Mouse (Mus musculus) urinary bladder, adult 2 months (tissue): ENCODE measurements around the gene Frmd4a. TPM values are rescaled to one million over a fixed set of nuclear protein-coding genes. Genes with fewer than 3 reads are reported as not detected.
"Not testable (repeated sequence)": the region's sequence is repeated elsewhere in the genome, so short reads cannot be mapped to it uniquely, and the experiment has no call there.

Source experiments
- DNase-seq: peaks from one replicate; pipeline ENCODE4 v3.0.0; 2022; ENCODE audit warnings: low spot score
- polyA plus RNA-seq: library from polyadenylated mRNA; depleted of rRNA; stranded (reverse); fragments of >200 nt; gene quantifications from 2 replicates; pipeline ENCODE4 v1.2.3, GENCODE M21; 2012

Frmd4a gene
- polyA plus RNA-seq, 1 experiment, result 7.1 TPM

DNA sequence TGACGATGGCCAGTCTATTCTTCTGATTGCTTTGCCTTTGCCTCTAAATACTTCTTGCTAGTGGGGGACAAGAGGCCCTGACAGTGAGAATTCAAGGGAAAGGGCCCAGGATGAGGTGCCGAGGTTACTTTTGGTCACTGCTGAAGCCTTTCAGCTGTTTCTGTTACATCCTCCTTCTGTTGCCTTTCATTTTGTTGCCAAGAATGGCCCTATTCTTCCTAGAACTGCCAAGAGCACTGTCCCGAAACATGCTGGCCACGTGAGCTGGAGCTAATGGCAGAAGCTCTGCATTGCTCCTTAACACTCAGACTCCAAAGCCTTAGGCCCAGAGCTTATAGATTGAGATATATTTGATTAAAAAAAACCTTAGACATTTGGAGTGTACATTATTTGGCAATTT is 178.5 kb downstream of the Frmd4a start:
- DNase-seq, result no peak

DNA sequence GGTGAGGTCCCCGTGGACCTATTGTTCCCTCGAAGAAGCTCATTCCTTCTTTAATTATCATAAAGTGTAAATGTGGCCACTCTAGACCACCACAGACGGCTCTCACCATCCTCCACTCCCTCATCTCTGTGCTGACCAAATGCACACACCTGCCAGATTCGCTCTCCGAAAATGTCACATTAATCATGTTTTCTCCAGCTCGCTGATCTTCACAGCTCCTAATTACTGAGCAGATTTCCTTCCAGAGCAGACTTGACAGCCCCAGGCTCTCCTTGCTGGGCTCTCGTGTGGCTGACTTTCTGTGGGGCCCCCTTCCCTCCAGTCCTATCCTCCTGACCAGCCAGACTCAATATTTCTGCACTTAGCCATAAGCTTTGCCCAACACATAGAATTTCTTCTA is 191.7 kb downstream of the Frmd4a start:
- DNase-seq, result no peak

DNA sequence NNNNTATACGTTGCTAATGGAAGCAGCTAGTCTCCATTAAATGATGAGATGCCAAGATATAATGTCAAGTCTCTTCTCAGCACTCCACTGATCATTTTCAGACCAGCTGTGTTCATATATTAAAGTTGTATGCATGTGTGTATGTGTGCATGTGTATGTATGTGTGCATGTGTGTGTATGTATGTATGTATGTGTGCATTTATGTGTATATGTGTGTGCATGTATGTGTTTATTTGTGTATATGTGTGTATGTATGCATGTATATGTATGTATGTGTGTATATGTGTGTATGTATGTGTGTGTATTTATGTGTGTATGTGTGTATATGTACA is 204.9 kb downstream of the Frmd4a start:
- DNase-seq, result no peak

DNA sequence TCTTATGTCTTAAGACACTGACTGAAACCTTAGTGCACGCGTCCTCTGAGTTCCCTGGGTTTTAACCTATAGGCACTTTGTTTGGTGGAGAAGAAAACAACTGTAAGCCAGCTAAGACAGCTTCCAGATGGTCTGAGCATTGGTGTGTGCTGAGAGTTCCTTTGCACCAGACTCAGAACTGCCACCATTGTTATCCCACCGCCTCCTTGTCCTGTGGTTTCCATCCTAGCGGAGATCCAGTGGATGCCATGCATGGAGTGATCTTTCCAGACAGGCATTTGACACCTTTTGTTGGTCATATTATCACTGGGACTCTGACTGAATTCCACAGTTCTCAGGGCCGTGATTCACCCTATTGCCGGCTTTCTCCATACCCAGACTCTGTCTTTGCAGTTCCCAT is 205.8 kb downstream of the Frmd4a start:
- no peak for DNase-seq

- DNase-seq, result no peak
Observed at GRCm38 (mm10) chr2:4226941-4227558, 209.5 kb downstream of the Frmd4a start.

DNA sequence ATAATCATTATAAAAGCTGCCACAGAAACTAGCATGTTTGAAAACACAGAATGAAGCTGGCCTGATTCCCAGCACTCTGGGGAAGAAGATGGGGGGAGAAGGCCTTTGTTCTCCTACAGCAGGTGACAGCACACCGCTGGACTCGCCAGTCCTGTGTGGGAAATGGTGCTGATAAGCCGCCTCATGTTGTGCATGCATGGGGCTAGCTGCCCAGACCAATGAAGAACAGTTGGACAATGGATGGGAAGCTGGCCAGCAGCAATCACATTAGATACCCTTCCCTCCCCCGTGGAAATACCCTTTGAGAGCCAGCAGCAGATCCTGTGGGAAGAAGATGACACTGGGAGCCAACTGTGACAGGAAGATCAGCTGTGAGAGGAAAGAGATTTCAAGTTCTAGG is 210.0 kb downstream of the Frmd4a start:
- DNase-seq, result no peak

DNA sequence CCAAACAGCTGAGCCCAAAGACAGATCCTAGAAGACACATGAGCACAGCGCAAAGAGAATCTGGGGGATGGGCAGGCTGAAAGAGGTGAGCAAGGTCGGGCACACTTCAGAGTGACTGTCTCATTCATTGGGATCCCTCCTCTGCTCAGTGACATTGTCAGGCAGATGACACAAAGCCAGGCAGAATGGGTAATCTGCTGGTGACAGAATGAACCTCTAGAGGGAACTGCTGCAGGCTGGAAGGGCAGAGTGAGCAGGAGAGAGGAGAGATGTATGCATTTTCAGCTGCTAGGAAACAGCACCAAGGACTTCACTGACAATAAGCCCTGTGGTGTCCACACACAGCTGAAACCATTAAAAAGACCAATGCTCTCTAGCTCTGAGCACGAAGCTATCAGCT is 211.0 kb downstream of the Frmd4a start:
- no peak for DNase-seq

DNA sequence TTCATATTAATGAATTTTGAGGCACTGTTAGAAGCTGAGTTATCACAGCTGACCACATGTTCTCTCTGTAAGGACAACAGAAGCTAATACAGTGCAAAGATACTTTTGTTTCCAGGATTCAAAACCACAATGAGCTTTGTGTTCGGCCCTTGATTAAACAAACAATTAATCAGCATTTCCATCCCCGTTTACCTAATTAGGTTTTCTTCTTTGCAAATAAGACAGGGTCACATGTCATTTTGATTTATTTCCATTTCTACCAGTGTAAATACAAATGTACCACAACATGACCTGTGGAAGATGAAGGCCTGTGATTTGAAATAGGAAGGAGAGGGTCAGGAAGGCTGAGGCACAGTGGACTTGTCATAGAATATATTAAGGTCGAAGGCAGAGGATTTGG is 214.8 kb downstream of the Frmd4a start:
- DNase-seq, result no peak

DNA sequence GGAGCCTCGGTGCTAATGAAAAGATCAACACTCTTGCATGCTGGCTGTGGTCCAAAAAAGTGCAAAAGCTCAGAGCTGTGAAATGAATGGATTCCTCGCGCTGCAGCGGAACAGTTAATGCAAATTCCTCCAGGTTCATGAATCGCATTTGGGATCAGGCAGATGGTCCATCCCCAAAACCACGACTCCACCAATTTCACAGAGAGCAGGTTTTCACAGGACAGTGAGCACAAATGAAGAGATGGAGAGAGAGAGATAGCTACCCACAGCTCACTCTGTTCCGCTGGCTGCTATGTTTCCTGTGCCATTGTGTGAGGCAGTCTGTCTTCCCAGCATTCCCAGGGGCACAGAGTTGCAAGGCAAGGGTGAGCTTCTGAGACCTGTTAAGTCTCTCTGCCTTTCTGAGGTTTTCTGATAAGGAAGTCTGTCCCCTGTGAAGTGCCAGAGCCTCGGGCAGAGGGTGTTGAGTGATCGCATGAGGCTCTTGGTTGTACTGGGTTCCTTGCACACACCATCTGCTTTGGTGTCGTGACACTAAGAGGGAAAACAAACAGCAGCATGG is 215.3 kb downstream of the Frmd4a start:
- DNase-seq, result no peak

GRCm38 (mm10) chr2:4237686-4238085 is 220.2 kb downstream of the Frmd4a start:
- DNase-seq, result no peak

GRCm38 (mm10) chr2:4249723-4250122 is 232.2 kb downstream of the Frmd4a start:
- no peak for DNase-seq

GRCm38 (mm10) chr2:4252541-4253291 is 235.2 kb downstream of the Frmd4a start:
- no peak for DNase-seq

DNA sequence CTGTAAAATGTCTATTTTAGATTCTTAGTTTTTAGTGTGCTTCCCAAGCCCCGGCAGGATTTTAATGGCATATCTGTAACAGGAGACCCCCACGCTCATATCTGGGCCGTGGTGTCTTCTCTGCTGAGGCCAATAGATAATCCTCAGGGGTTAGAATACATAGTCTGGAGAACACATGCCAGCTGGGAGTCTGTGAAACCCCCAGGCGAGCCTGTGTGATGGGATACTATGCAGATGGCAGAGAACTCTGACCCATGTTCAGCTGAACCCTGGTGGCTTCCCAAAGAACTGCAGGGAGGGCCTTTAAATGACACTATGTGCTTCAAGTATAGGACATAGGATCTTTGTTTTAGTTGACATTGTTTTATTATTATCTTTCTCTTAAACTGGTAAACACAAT is 235.8 kb downstream of the Frmd4a start:
- no peak for DNase-seq

- no peak for DNase-seq
Observed at GRCm38 (mm10) chr2:4254083-4254482, 236.6 kb downstream of the Frmd4a start.

DNA sequence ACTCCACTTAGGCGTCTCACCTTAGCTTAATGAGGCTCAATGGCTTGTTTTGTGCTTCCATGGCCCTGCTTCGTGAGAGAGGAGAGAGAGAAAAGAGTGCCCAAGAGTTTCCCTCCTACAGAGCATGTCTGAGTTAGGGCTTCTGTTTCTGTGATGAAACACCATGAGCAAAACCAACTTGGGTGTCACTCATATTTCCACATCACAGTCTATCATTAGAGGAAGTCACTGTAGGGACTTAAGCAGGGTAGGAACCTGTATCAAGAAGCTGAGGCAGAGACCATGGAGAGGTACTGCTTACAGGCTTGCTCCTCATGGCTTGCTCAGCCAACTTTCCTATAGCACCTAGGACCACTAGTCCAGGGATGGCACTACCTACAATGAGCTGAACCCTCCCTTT is 238.7 kb downstream of the Frmd4a start:
- no peak for DNase-seq

- no peak for DNase-seq
Observed at GRCm38 (mm10) chr2:4257604-4258003, 240.1 kb downstream of the Frmd4a start.

- DNase-seq, result not testable (repeated sequence)
Observed at GRCm38 (mm10) chr2:4258803-4259202, 241.3 kb downstream of the Frmd4a start.

GRCm38 (mm10) chr2:4260324-4261058 is 243.0 kb downstream of the Frmd4a start:
- no peak for DNase-seq

- no peak for DNase-seq
Observed at GRCm38 (mm10) chr2:4262667-4263066, 245.2 kb downstream of the Frmd4a start.

- no peak for DNase-seq
Observed at GRCm38 (mm10) chr2:4267377-4267776, 249.9 kb downstream of the Frmd4a start.

GRCm38 (mm10) chr2:4282777-4283176 is 265.3 kb downstream of the Frmd4a start:
- DNase-seq, result no peak

DNA sequence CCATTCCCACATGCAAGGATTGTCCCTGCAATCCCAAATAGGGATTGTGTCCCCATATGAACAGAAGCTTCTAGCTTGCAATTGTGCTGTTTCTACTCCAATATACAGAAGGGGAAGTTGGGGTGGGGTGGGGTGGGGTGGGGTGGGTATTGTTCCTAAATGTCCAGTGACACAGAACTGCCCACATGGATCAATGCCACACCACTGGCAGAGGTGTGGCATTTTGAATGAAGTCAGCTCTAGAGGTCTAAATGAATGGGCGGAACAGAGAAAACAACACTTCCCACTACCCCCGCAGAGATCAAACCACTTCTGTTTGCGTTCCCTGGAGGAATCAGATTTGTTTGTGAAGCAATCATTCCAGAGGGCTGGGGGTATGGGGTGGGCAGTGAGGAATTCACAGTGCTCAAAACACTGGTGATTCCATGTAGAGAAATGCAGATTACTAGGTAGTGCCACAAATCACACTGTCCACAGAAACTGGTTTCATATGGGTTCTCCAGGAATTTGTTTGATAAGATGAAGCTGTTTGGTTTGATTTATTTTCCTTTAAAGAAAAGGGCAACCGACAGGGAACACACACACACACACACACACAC is 268.3 kb downstream of the Frmd4a start:
- DNase-seq, result no peak
